Mouse (Mus musculus) embryonic facial prominence, embryonic 12.5 days (tissue): Measurements from ENCODE around the gene Tmem92. TPM values are rescaled to one million over a fixed set of nuclear protein-coding genes. Genes with fewer than 3 reads are reported as not detected.
"Not testable (repeated sequence)": the region's sequence is repeated elsewhere in the genome, so short reads cannot be mapped to it uniquely, and the experiment has no call there.

Source experiments
- ATAC-seq: fragments of 200-750 bp; cut with Nextera tagmentation; 2 replicates; pipeline ENCODE4 v1.8.0; 2017; ENCODE audit not compliant: insufficient number of reproducible peaks, insufficient read depth, low FRiP score, low TSS enrichment
- H3K27ac ChIP-seq: fragments of 300-500 bp; sonication (generic); 2 replicates; pipeline ENCODE4 v1.5.1; 2016; ENCODE audit warnings: mild to moderate bottlenecking
- H3K27me3 ChIP-seq: fragments of 300-500 bp; sonication (generic); 2 replicates; pipeline ENCODE4 v1.6.1; 2016; ENCODE audit warnings: mild to moderate bottlenecking, moderate library complexity
- H3K36me3 ChIP-seq: fragments of 300-500 bp; sonication (generic); 2 replicates; pipeline ENCODE4 v1.6.1; 2016; ENCODE audit warnings: mild to moderate bottlenecking
- H3K4me1 ChIP-seq: fragments of 300-500 bp; sonication (generic); 2 replicates; pipeline ENCODE4 v1.6.1; 2016
- H3K4me2 ChIP-seq: fragments of 300-500 bp; sonication (generic); replicated peaks from 2 replicates; pipeline ENCODE4 v1.6.1; 2016; ENCODE audit warnings: mild to moderate bottlenecking, moderate library complexity
- H3K4me3 ChIP-seq: fragments of 300-500 bp; sonication (generic); 2 replicates; pipeline ENCODE4 v1.5.1; 2016; ENCODE audit warnings: mild to moderate bottlenecking
- H3K9ac ChIP-seq: fragments of 300-500 bp; sonication (generic); 2 replicates; pipeline ENCODE4 v1.6.1; 2016; ENCODE audit warnings: mild to moderate bottlenecking, moderate library complexity
- H3K9me3 ChIP-seq: fragments of 300-500 bp; sonication (generic); 2 replicates; pipeline ENCODE4 v1.6.1; 2016; ENCODE audit warnings: mild to moderate bottlenecking, moderate library complexity
- WGBS: fragments of 180-500 bp; shearing (Covaris S2); methylation state at CpG from one replicate; pipeline ENCODE4 v1.1.7; 2016; 5-methylcytosine and 5-hydroxymethylcytosine counted together
- polyA plus RNA-seq: library from polyadenylated mRNA; unstranded; fragments of >200 nt; fragmentation: Nextera tagmentation; extraction: Ambion mirVana; gene quantifications from 2 replicates; pipeline ENCODE4 v1.2.1, GENCODE M21; 2016

Tmem92 gene
- not detected in 2 replicates for polyA plus RNA-seq

DNA sequence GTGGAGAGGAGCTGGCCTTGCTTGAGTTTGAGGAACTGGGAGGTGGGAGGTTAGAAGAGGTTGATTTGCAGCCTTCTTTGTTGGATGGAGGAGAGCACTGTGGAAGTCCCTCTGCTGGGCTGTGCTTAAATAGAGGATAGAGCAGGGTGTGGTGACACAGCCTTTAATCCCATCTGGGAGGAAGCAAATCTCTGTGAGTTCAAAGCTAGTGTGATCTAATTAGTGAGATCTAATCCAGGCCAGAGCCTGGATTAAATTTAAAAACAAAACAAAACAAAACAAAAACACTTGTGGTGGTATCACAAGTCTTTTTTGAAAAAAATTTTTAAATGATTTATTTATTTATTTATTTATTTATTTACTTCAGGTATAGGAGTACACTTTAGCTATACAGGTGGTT is at the start of gene Tmem92:
TSS of gene Tmem92 (minus strand) at position 101 of the 400 bp plus-strand sequence.
- H3K4me2 ChIP-seq, result no peak within 1 kb of the TSS
- no peak for ATAC-seq
- no peaks in the 10 kb centered on the region for H3K27me3 ChIP-seq
- no peaks in the 10 kb centered on the region for H3K36me3 ChIP-seq
- no peaks in the 10 kb centered on the region for H3K9me3 ChIP-seq
- no peak within 1 kb of the TSS for H3K9ac ChIP-seq
- H3K27ac ChIP-seq, result no peak within 1 kb of the TSS
- H3K4me1 ChIP-seq, result no peaks in the 10 kb centered on the region
- H3K4me3 ChIP-seq, result no peak within 1 kb of the TSS

DNA sequence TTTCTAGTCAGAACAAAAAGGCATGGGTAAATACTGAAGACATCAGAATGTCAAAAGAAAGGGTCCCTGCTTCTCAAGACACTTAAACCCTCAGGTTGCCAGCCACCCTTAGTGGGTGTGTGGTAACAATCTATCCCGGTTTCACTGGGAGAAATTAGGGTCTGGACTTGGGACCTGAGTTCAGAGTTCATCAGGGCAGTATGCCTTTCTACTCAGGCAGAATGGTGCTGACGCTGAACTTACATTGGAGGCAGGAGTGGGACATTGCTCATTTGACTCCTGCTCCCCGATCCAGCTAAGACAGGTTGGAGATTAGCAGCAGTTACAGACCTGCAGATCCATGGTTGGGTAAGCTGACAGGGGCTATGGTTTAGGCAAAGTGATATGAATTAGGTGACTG is 46.5 kb upstream of the Tmem92 start:
- Histone ChIP-seq H3K4me1 (no peaks in the 10 kb centered on the region), H3K9me3 (no peaks in the 10 kb centered on the region), H3K9ac (no peak overlapping the region), H3K36me3 (no peaks in the 10 kb centered on the region), H3K4me2 (no peak overlapping the region), H3K4me3 (no peak overlapping the region), H3K27ac (no peak overlapping the region), H3K27me3 (no peaks in the 10 kb centered on the region)
- no peak for ATAC-seq
- WGBS, result 78% methylated on average over 3 of the region's 3 CpGs

DNA sequence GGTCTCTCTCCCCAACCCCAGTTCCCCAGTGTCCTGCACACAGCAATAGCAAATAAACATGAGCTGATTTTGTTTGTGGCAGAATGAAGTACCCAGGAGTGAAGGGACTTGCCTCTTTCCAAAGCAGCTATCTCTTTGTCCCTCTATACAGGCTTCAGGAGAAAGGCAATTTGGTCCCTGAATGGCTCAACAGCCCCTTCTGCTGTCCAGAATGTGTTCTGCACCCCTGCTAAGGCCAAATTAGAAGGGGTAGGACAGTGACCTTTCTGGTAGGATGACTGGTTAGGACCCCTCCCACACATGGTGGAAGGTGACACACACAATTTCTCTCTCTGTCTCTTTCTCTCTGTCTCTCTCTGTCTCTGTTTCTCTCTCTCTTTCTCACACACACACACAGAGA is 36.9 kb upstream of the Tmem92 start:
- H3K4me1 ChIP-seq, H3K4me2 ChIP-seq, ATAC-seq, H3K9ac ChIP-seq, H3K4me3 ChIP-seq, H3K36me3 ChIP-seq, H3K9me3 ChIP-seq, H3K27ac ChIP-seq, H3K27me3 ChIP-seq: not testable (repeated sequence)

DNA sequence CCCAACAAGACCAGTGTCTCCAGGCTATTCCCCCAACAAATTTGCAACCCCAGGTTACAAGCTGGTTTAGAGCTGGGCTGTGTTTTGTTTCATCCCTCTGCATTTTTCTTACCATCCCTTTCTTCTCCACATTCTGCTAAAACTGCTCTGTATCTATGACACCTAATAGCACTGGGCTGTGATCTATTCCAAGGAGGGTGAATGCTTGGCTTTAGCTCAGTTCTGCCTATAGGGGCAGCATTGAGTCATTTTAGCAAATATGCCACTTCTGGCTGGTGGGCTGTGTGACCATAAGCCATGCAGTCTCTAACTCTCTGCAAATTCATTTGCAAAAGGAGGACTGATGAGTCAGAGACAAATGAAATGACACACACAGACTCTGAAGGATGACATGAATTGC is 36.4 kb upstream of the Tmem92 start:
- not testable (repeated sequence) for H3K27ac ChIP-seq, H3K27me3 ChIP-seq, H3K9me3 ChIP-seq, H3K9ac ChIP-seq, ATAC-seq, H3K4me2 ChIP-seq, H3K4me3 ChIP-seq, H3K4me1 ChIP-seq, H3K36me3 ChIP-seq

DNA sequence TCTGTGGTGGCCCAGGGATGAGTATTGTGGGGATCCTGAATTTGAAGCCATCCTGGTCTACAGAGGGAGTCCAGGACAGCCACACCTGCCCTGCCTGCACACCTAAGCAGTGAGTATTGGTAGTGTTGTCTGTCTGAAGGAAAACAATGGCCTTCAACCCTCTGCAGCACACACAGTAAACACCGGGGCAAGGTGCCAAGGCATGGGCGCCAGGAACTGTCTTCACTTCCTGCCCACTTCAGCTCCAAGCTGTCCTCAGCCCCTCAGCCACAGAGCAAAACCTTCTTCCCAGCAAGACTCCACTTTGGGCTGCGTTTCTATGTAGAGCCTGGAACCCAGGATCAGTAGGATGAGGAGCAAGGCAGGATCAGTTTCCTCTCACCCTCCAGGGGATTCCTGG is 29.0 kb upstream of the Tmem92 start:
- H3K9ac ChIP-seq, H3K4me1 ChIP-seq, H3K4me3 ChIP-seq, H3K4me2 ChIP-seq, H3K36me3 ChIP-seq, H3K27me3 ChIP-seq, H3K9me3 ChIP-seq, H3K27ac ChIP-seq, ATAC-seq: not testable (repeated sequence)
- WGBS, result 67% methylated on average over 3 of the region's 3 CpGs

DNA sequence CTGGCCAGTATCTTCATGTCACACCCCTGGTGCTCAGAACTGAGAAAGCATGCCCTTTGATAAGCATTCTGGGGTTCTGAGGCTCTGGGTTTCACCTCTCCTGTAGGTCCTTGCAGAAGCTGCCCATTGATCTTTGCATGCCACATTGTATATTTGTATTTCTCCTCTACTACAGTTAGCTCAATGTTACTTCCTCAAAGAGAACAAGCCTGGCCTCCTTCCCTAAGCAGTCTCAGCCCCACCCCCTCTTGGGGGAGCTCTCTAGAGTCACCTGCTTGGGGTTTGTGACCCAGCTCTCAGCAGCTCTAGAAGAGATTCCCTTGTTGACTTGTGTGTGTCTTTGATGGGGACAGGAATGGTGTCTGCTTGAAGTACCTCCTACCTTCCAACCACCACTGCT is 9.2 kb upstream of the Tmem92 start:
- Histone ChIP-seq H3K4me1 (no peaks in the 10 kb centered on the region), H3K36me3 (no peaks in the 10 kb centered on the region), H3K9ac (no peak overlapping the region), H3K4me2 (no peak overlapping the region), H3K4me3 (no peak overlapping the region), H3K27me3 (peaks cover 4% of the 10 kb centered on the region; the same call in 1 of the 2 replicates), H3K27ac (no peak overlapping the region), H3K9me3 (no peaks in the 10 kb centered on the region)
- ATAC-seq, result no peak

DNA sequence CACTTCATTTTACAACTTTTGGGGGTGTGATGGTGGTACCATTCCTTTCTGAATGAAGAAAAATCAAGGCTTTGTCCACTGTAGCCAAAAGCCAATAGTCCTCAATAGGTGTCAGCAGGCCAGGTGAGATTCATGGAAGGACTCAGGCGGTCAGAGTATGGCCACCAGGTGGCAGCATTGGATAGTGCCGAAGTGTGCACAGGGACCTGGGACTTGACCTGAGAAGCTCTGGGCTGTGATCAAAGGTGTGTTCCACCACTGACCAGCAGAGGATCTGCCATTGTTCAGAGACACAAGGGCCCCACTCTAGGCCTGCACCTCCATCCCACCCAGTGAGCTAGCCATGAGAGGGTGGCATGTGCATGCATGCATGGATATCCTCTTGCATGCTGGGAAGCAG is 2.7 kb upstream of the Tmem92 start:
- no peak overlapping the region for H3K4me2 ChIP-seq
- H3K9ac ChIP-seq, result no peak overlapping the region
- no peaks in the 10 kb centered on the region for H3K36me3 ChIP-seq
- H3K4me1 ChIP-seq, result no peaks in the 10 kb centered on the region
- H3K4me3 ChIP-seq, result no peak overlapping the region
- H3K27ac ChIP-seq, result no peak overlapping the region
- no peaks in the 10 kb centered on the region for H3K27me3 ChIP-seq
- WGBS, result 4% methylated on average over 2 of the region's 2 CpGs
- H3K9me3 ChIP-seq, result no peaks in the 10 kb centered on the region
- ATAC-seq, result no peak

DNA sequence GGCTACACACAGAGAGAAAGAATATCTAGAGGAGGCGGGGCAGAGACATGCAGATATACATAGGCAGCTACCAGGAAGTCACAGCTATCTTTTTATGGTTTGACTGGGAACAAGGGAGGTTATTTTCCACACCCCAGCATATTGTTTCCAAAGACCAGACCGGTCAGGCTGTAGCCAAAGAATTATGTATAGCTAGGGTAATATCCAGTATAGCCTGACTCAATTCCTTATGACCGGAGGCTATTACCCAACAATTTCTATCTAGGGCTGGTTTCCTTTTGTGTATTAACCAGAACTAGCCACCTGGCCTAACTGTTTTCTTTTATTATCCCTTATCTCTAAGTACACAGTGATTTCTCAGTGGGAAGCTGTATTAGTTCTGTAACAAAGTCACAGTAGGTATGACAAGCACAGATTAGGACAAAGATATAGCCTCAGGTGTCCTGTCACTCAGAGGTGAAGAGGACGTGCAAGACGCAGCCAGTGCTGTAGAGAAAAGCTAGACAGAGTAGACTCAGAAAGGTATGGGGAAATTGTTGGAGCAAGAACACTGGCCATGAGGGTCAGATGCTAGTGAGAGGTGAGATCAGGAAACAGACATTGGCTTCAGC is 7.5 kb downstream of the Tmem92 start:
- H3K4me2 ChIP-seq, result no peak overlapping the region
- no peak for ATAC-seq
- H3K4me3 ChIP-seq, result no peak overlapping the region
- H3K4me1 ChIP-seq, result no peaks in the 10 kb centered on the region
- no peaks in the 10 kb centered on the region for H3K36me3 ChIP-seq
- H3K9me3 ChIP-seq, result no peaks in the 10 kb centered on the region
- WGBS, result 86% methylated on average over 5 of the region's 5 CpGs
- no peak overlapping the region for H3K9ac ChIP-seq
- H3K27ac ChIP-seq, result no peak overlapping the region
- no peaks in the 10 kb centered on the region for H3K27me3 ChIP-seq

DNA sequence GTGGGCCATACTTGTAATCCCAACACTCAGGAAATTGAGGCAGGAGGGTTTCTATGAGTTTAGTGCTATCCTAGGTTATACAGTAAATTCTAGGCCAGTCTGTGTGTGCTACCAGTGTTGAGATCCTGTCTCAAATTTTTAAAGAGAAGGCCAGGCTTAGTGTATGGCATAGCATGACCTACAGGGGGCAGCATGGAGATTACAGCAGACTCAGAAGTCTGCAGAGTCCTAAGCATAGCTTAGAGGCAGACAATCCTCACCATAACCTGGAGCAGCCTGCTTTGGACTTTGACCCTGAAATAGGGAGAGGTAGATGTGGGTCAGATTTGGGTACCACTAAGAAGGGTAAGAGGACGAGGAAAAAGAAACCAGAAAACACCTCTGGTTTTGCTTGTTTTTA is 8.7 kb downstream of the Tmem92 start:
- ATAC-seq, result no peak
- H3K4me3 ChIP-seq, result no peak overlapping the region
- no peak overlapping the region for H3K4me2 ChIP-seq
- no peaks in the 10 kb centered on the region for H3K27me3 ChIP-seq
- H3K9me3 ChIP-seq, result no peaks in the 10 kb centered on the region
- no peaks in the 10 kb centered on the region for H3K4me1 ChIP-seq
- no peaks in the 10 kb centered on the region for H3K36me3 ChIP-seq
- no peak overlapping the region for H3K9ac ChIP-seq
- 56% methylated on average over 1 of the region's 1 CpGs for WGBS
- no peak overlapping the region for H3K27ac ChIP-seq

DNA sequence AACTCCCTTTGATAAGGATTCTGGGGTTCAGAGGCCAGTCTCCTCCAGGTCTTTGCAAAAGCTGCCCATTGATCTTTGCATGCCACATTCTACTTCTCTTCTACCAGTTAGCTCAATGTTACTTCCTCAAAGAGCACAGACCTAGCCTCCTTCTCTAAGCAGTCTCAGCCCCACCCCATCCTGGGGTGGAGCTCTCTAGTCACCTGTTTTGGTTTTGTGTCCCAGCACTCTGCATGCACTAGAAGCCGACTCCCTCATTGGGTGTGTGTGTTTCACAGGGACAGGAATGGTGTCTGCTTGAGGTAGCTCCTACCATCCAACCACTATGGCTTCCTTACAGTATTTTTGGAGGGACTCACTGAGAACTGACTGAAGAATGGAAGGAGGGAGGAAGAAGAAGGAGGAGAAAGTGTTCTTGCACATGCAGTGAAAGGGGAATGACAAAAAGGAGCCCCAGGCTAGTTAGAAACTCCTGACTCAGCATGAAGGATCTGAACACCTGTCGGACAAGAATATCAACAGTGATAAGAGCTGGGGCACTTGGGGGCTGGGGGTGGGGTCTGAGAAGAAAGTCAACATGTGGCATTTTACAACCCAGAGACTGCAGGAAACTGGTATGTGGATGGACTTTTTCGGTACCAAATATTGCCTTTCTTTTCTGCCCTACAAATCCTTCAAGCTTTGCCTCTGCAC is 10.0 kb downstream of the Tmem92 start:
- Histone ChIP-seq H3K4me3 (no peak overlapping the region), H3K4me1 (no peaks in the 10 kb centered on the region), H3K9ac (no peak overlapping the region), H3K36me3 (no peaks in the 10 kb centered on the region), H3K4me2 (no peak overlapping the region), H3K27me3 (no peaks in the 10 kb centered on the region), H3K27ac (no peak overlapping the region), H3K9me3 (no peaks in the 10 kb centered on the region)
- 73% methylated on average over 3 of the region's 3 CpGs for WGBS
- ATAC-seq, result no peak

DNA sequence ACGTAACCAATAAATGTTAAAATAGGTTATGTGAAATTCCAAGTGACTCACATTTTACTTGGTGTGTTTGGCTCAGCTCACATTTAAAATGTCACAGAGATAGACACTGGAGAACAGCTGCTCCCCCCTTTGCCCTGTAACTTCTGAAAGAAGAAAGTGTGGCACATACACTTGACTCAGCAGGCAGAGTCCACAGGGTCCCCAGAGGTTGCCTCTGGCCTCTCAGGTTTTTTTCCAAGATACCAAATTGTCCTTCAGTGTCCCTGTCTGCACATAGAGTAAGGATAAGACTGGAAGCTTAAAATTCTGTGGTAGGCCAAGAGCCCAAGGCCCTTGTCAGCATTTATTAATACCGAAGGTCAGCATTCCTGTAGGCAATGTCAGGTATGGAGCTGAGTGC is 15.3 kb downstream of the Tmem92 start:
- H3K4me2 ChIP-seq, result no peak overlapping the region
- H3K27me3 ChIP-seq, result no peaks in the 10 kb centered on the region
- no peak overlapping the region for H3K27ac ChIP-seq
- WGBS, result 93% methylated on average over 2 of the region's 2 CpGs
- H3K4me3 ChIP-seq, result no peak overlapping the region
- no peak overlapping the region for H3K9ac ChIP-seq
- no peaks in the 10 kb centered on the region for H3K9me3 ChIP-seq
- ATAC-seq, result no peak
- no peaks in the 10 kb centered on the region for H3K4me1 ChIP-seq
- no peaks in the 10 kb centered on the region for H3K36me3 ChIP-seq

DNA sequence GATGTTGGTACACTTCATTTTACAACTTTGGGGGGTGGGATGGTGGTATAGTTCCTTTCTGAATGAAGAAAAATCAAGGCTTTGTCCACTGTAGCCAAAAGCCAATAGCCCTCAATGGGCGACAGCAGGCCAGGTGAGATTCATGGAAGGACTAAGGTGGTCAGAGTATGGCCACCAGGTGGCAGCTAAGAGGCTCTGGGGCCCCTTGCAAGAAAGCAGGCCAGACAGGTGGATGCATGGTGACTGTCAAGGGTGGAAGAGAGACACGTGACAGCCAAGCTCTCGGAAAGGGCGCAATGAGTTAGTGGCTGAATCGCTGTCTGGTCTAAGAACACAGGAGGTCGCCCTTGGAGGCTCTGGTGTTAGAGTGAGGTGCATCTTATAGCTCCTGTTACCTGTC is 19.7 kb downstream of the Tmem92 start:
- Histone ChIP-seq H3K4me2 (no peak overlapping the region), H3K36me3 (no peaks in the 10 kb centered on the region), H3K9ac (no peak overlapping the region), H3K4me1 (no peaks in the 10 kb centered on the region), H3K4me3 (no peak overlapping the region), H3K27ac (no peak overlapping the region), H3K27me3 (no peaks in the 10 kb centered on the region), H3K9me3 (no peaks in the 10 kb centered on the region)
- 31% methylated on average over 6 of the region's 6 CpGs for WGBS
- no peak for ATAC-seq
